Mouse (Mus musculus): ENCODE results near the gene Tex50. TPM values are rescaled to one million over a fixed set of nuclear protein-coding genes. Genes with fewer than 3 reads are reported as not detected.

Gene Tex50
- polyA plus RNA-seq, 1 experiment from 2014 or later, result 0.58 TPM

DNA sequence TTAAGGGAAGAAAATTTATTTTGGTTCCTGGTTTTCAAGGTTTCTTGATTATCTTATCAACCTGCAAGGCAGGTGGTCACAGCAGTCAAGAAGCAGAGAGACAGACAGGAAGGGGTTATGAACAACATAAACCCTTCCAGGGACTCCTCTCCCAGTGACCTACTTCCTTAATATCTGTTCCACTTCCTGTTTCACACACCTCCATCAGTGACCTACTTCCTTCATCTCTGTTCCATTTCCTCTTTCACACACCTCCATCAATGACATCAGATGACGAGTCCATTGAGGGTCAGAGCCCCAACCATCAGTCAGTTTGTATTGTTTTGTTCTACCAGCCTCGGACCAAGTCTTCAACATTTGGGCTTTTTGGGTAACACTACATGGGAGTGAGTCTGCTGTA, 19.6 kb downstream of the Tex50 start:
- Histone ChIP-seq H3K27ac (ENCODE audit: low read depth, low read length) (no peak overlapping the region), H3K9me3 (ENCODE audit: control insufficient read depth, low read length) (no peaks in the 10 kb centered on the region), H3K27me3 (ENCODE audit: control insufficient read depth, insufficient read depth, low read length) (no peaks in the 10 kb centered on the region), H3K36me3 (ENCODE audit: control insufficient read depth, insufficient read depth, low read length) (no peaks in the 10 kb centered on the region), H3K4me2 (ENCODE audit: low read depth, low read length) (no peak overlapping the region), H3K4me1 (ENCODE audit: control insufficient read depth, insufficient read depth, low read length) (no peaks in the 10 kb centered on the region), H3K9ac (replicated peaks; ENCODE audit: low read depth, low read length) (no peak overlapping the region), H3K4me3 (ENCODE audit: low read depth, low read length) (no peak overlapping the region)
- WGBS, result 91% methylated on average over 2 of the region's 2 CpGs
- ATAC-seq (ENCODE audit: low read depth), result no peak

DNA sequence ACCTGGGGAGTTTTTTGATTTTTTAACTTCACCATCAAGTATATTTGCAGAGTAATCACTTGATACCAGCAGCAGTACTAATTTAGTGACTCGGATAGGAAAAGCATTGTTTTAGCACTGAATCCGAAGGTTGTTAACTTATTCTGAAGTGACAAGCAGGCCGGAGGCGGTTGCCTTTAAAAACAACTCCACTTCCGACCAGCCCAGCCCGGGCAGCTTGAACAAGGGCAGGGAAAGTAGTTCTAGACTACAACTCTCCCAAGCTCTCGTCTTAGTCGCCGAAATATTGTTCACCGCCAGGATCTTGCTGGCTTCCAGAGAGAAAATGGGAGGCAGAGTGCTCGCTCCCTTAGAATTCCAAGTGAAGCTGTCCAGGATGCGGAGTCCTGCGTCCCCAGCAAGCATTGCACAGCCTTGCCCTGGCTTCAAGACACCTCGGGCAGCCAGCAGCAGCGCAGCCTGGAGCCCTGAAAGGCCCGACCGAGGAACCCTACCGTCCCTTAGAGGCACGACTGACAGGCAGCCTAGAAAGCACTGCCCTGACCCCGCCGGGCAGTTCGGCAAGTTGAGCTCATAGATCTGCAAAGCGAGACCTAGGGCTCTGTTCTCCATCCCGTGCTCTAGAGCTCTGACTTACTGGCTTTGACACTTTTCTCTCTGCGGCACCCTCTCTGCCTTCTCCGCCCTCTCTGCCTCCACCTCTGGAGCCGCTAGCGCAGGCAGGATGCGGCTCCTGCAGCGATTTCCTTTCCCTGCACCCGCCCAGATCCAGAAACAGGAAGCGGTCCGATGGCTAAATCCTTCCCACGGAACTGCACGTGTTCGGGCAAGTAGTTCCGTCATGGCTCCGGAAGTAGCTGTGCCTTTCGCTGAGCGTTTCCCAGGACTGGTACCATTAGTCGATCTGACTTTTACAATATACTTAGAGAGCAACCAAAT, 28.1 kb downstream of the Tex50 start, which contains the start of gene Klhl20:
Gene Klhl20, minus strand, starts transcription at position 786 of the 939 bp plus-strand sequence.
- Histone ChIP-seq H3K4me1 (ENCODE audit: control insufficient read depth, insufficient read depth, low read length) (peaks cover 12% of the 10 kb centered on the region), H3K9me3 (ENCODE audit: control insufficient read depth, low read length) (no peaks in the 10 kb centered on the region), H3K4me2 (ENCODE audit: low read depth, low read length) (peak within 1 kb of the TSS; percentile 89), H3K4me3 (ENCODE audit: low read depth, low read length) (peak within 1 kb of the TSS; percentile 90), H3K36me3 (ENCODE audit: control insufficient read depth, insufficient read depth, low read length) (no peaks in the 10 kb centered on the region), H3K27ac (ENCODE audit: low read depth, low read length) (peak within 1 kb of the TSS; percentile 78), H3K9ac (replicated peaks; ENCODE audit: low read depth, low read length) (peak within 1 kb of the TSS; percentile 79), H3K27me3 (ENCODE audit: control insufficient read depth, insufficient read depth, low read length) (no peaks in the 10 kb centered on the region)
- peak; percentile 98 for ATAC-seq (ENCODE audit: low read depth)
- WGBS, result 3% methylated on average over 41 of the region's 41 CpGs

DNA sequence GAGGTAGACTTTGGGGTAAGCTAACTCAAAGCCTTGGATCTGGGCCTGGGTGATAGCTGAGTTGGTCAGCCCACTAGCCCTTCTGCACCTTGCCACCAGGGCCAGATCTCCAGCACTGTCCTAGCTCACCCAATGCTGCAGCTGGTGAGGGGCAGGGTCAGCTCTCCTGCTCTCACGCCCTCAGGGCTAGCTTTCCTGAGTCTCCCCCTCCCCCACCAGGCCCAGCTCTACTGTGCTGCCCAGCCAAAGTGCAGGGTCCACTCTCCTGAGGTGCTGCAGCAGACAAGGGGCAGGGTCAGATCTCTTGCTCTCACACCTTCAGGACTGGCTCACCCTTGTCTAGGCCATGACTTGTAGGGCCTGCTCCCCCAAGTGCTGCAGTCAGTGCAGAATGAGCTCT, 32.7 kb downstream of the Tex50 start:
- Histone ChIP-seq H3K9ac (replicated peaks; ENCODE audit: low read depth, low read length) (no peak overlapping the region), H3K4me2 (ENCODE audit: low read depth, low read length) (no peak overlapping the region), H3K9me3 (ENCODE audit: control insufficient read depth, low read length) (no peaks in the 10 kb centered on the region), H3K27me3 (ENCODE audit: control insufficient read depth, insufficient read depth, low read length) (no peaks in the 10 kb centered on the region), H3K27ac (ENCODE audit: low read depth, low read length) (no peak overlapping the region), H3K4me1 (ENCODE audit: control insufficient read depth, insufficient read depth, low read length) (peaks cover 12% of the 10 kb centered on the region), H3K36me3 (ENCODE audit: control insufficient read depth, insufficient read depth, low read length) (no peaks in the 10 kb centered on the region), H3K4me3 (ENCODE audit: low read depth, low read length) (no peak overlapping the region)
- WGBS, result 73% methylated on average over 1 of the region's 1 CpGs
- ATAC-seq (ENCODE audit: low read depth), result no peak

GRCm38 (mm10) chr1:161122661-161123418, 36.3 kb downstream of the Tex50 start:
- ATAC-seq (ENCODE audit: low read depth), result no peak
- 92% methylated on average over 10 of the region's 10 CpGs for WGBS

DNA sequence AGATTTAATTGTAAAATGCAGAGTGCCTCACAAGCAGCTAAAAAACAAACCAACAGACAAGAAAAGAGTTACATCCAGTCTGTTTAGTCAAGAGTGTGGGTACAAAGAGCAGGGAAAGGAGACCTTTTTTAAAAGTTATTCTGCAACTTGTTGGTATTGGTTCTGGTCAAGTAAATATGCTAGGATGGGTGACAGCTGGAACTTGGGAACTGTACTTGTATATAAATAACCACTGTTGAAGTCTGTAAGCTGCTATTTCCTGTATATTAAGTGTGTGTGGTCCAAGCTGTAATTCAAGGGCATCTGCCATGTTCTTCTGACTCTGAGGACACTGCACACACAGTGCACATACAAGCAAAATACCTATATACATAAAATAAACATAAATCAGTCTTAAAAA, 44.5 kb downstream of the Tex50 start:
- H3K27ac ChIP-seq (ENCODE audit: low read depth, low read length), result no peak overlapping the region
- H3K4me3 ChIP-seq (ENCODE audit: low read depth, low read length), result no peak overlapping the region
- H3K36me3 ChIP-seq (ENCODE audit: control insufficient read depth, insufficient read depth, low read length), result 0 out of 2 replicates have a peak, but pooled peaks cover under 1% of the 10 kb centered on the region
- H3K4me2 ChIP-seq (ENCODE audit: low read depth, low read length), result no peak overlapping the region
- H3K4me1 ChIP-seq (ENCODE audit: control insufficient read depth, insufficient read depth, low read length), result no peaks in the 10 kb centered on the region
- H3K27me3 ChIP-seq (ENCODE audit: control insufficient read depth, insufficient read depth, low read length), result no peaks in the 10 kb centered on the region
- no peak for ATAC-seq (ENCODE audit: low read depth)
- no peaks in the 10 kb centered on the region for H3K9me3 ChIP-seq (ENCODE audit: control insufficient read depth, low read length)
- H3K9ac ChIP-seq (replicated peaks; ENCODE audit: low read depth, low read length), result no peak overlapping the region

More at GRCm38 (mm10) chr1:161122661-161123418, 36.3 kb downstream of the Tex50 start:
- H3K27me3 ChIP-seq (ENCODE audit: control insufficient read depth, insufficient read depth, low read length), result no peaks in the 10 kb centered on the region
- H3K4me3 ChIP-seq (ENCODE audit: low read depth, low read length), result no peak overlapping the region
- no peaks in the 10 kb centered on the region for H3K9me3 ChIP-seq (ENCODE audit: control insufficient read depth, low read length)
- no peak overlapping the region for H3K27ac ChIP-seq (ENCODE audit: low read depth, low read length)
- H3K36me3 ChIP-seq (ENCODE audit: control insufficient read depth, insufficient read depth, low read length), result no peaks in the 10 kb centered on the region
- H3K9ac ChIP-seq (replicated peaks; ENCODE audit: low read depth, low read length), result no peak overlapping the region
- H3K4me1 ChIP-seq (ENCODE audit: control insufficient read depth, insufficient read depth, low read length), result no peaks in the 10 kb centered on the region
- H3K4me2 ChIP-seq (ENCODE audit: low read depth, low read length), result no peak overlapping the region

DNA sequence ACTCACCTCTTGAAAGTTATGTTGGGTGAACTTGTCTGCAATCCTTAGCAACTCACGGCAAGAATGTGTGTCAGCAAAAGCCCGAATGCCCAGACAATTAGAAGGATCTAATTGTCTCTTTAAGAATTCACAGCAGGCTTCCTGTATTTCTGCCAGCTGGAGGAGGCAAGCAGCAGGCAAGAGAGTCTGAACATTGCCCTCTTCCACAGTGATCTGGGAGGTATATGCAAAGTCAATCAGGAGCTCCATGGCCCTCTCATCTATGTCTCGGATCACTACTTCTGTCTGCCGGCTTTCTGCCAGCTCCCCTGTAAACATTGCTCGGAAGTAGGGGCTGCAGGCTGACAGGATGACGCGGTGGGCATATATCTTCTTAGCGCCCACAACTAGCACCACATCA, 49.9 kb downstream of the Tex50 start:
- H3K9ac ChIP-seq (replicated peaks; ENCODE audit: low read depth, low read length), result no peak overlapping the region
- no peak overlapping the region for H3K27ac ChIP-seq (ENCODE audit: low read depth, low read length)
- H3K9me3 ChIP-seq (ENCODE audit: control insufficient read depth, low read length), result no peaks in the 10 kb centered on the region
- no peaks in the 10 kb centered on the region for H3K27me3 ChIP-seq (ENCODE audit: control insufficient read depth, insufficient read depth, low read length)
- 86% methylated on average over 8 of the region's 8 CpGs for WGBS
- peaks cover 15% of the 10 kb centered on the region for H3K36me3 ChIP-seq (ENCODE audit: control insufficient read depth, insufficient read depth, low read length)
- ATAC-seq (ENCODE audit: low read depth), result no peak
- H3K4me1 ChIP-seq (ENCODE audit: control insufficient read depth, insufficient read depth, low read length), result no peaks in the 10 kb centered on the region
- H3K4me2 ChIP-seq (ENCODE audit: low read depth, low read length), result no peak overlapping the region
- no peak overlapping the region for H3K4me3 ChIP-seq (ENCODE audit: low read depth, low read length)

Other genes with a start within 250 kb of the Tex50 start
- gene Serpinc1, start 180.7 kb downstream of the Tex50 start, polyA plus RNA-seq (2014; fragmentation: Nextera tagmentation; extraction: Ambion mirVana), result 2.4 and 3.0 TPM in 2 replicates
- gene Zbtb37, start 124.5 kb downstream of the Tex50 start, polyA plus RNA-seq (2014; fragmentation: Nextera tagmentation; extraction: Ambion mirVana), result 12.3 and 19.1 TPM in 2 replicates
- 26.4 and 29.3 TPM in 2 replicates for gene Dars2, start 88.7 kb downstream of the Tex50 start, polyA plus RNA-seq (2014; fragmentation: Nextera tagmentation; extraction: Ambion mirVana)
- gene Cenpl, start 88.6 kb downstream of the Tex50 start, polyA plus RNA-seq (2014; fragmentation: Nextera tagmentation; extraction: Ambion mirVana), result 7.8 and 9.3 TPM in 2 replicates
- gene Klhl20, start 27.8 kb downstream of the Tex50 start, polyA plus RNA-seq (2014; fragmentation: Nextera tagmentation; extraction: Ambion mirVana), result 22.6 and 25.3 TPM in 2 replicates
- 24.6 and 28.3 TPM in 2 replicates for gene Ankrd45, start 16.6 kb downstream of the Tex50 start, polyA plus RNA-seq (2014; fragmentation: Nextera tagmentation; extraction: Ambion mirVana)
- gene Prdx6, start 91.9 kb upstream of the Tex50 start, polyA plus RNA-seq (2014; fragmentation: Nextera tagmentation; extraction: Ambion mirVana), result 154 and 180 TPM in 2 replicates
- not detected in 2 replicates for gene Tnfsf4, start 236.1 kb upstream of the Tex50 start, polyA plus RNA-seq (2014; fragmentation: Nextera tagmentation; extraction: Ambion mirVana)

Data from neural tube, embryonic 14.5 days (tissue).